Mouse (Mus musculus): ENCODE measurements around the gene Gstm5.

GRCm38 (mm10) chr3:107929243-107929642 is 33.6 kb downstream of the Gstm5 start:
- TF ChIP-seq CTCF (IDR thresholded peaks at IDR 0.05; ENCODE audit: control insufficient read depth, insufficient read depth, insufficient read length) (no peak), FOSL1 (IDR thresholded peaks at IDR 0.05; ENCODE audit: insufficient read depth, low read length, poor library complexity, severe bottlenecking) (no peak), MAX (IDR thresholded peaks at IDR 0.05) (no peak), USF1 (IDR thresholded peaks at IDR 0.05; ENCODE audit: low read depth) (no peak), CEBPB (IDR thresholded peaks at IDR 0.05; ENCODE audit: low read depth) (no peak)
